8 mouse cellular contexts compared by ENCODE assay signal in the genomic region with DNA sequence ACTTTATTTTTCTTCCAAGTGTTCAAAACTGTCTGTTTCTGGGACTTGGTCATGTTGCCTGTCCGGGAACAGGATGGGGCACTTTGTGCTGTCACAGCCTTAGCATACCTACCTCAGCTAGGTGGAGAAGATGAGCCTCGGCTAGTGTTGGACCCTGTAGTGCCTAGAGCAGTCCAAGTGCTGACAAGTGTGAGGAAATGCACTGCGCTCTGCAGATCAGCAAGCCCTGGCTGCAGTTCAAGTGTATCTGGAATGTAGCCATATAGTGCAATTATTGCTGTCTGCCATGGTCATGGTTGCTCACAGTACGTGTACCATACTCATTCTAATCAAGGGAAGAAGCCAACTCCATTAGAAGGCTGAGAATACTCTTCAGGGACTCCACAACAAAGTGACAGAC. TPM values are rescaled to one million over a fixed set of nuclear protein-coding genes. Genes with fewer than 3 reads are reported as not detected.
DNase-seq lines count a peak whose midpoint lies in the region; ATAC-seq and TF ChIP-seq lines count a peak whose summit lies in the region.

No protein-coding gene starts in this region.

- H3K4me2 ChIP-seq in midbrain, embryonic 14.5 days (ENCODE audit: low read length) = no peak overlapping the region
- H3K4me2 ChIP-seq in midbrain, embryonic 15.5 days = no peak overlapping the region
- H3K4me2 ChIP-seq in forebrain, embryonic 15.5 days (replicated peaks) = no peak overlapping the region

- no peak overlapping the region for H3K4me3 ChIP-seq in midbrain, embryonic 14.5 days (replicated peaks; ENCODE audit: low read depth, low read length)
- no peak overlapping the region for H3K4me3 ChIP-seq in midbrain, embryonic 15.5 days
- no peak overlapping the region for H3K4me3 ChIP-seq in forebrain, embryonic 15.5 days

- no peak overlapping the region for H3K9ac ChIP-seq in midbrain, embryonic 14.5 days (replicated peaks; ENCODE audit: low read length)
- H3K9ac ChIP-seq in midbrain, embryonic 15.5 days = no peak overlapping the region
- H3K9ac ChIP-seq in forebrain, embryonic 15.5 days (replicated peaks) = no peak overlapping the region

- ATAC-seq in midbrain, embryonic 14.5 days (ENCODE audit: low FRiP score, low TSS enrichment) = no peak
- no peak; the same call in 1 of the 2 replicates for ATAC-seq in midbrain, embryonic 15.5 days (replicated peaks)
- peak; percentile 87 for ATAC-seq in forebrain, embryonic 15.5 days (replicated peaks)

- peaks cover 84% of the 10 kb centered on the region for H3K36me3 ChIP-seq in midbrain, embryonic 14.5 days (ENCODE audit: control insufficient read depth, insufficient read depth, low read length)
- H3K36me3 ChIP-seq in midbrain, embryonic 15.5 days (replicated peaks) = peaks cover 56% of the 10 kb centered on the region
- peaks cover 63% of the 10 kb centered on the region for H3K36me3 ChIP-seq in forebrain, embryonic 15.5 days

- H3K27me3 ChIP-seq in midbrain, embryonic 14.5 days (ENCODE audit: control insufficient read depth, insufficient read depth, low read length) = no peaks in the 10 kb centered on the region
- H3K27me3 ChIP-seq in midbrain, embryonic 15.5 days (replicated peaks) = no peaks in the 10 kb centered on the region
- no peaks in the 10 kb centered on the region for H3K27me3 ChIP-seq in forebrain, embryonic 15.5 days

- peak; percentile 64 for DNase-seq in midbrain, embryonic 14.5 days
- peak; percentile 92 for DNase-seq in brain, embryonic 14.5 days (ENCODE audit: low read depth)
- DNase-seq in kidney, postnatal 10 days = peak; percentile 69
- DNase-seq in embryo, embryonic 10 days (ENCODE audit: low spot score) = no peak
- DNase-seq in thymus, postnatal 10 days (ENCODE audit: low spot score in 2 of 2) = no peak
- DNase-seq in thymus, postnatal 36 days = no peak

- no peak for TF ChIP-seq CTCF in brain, embryonic 14.5 days (IDR thresholded peaks at IDR 0.05; ENCODE audit: borderline replicate concordance, extremely low read depth, insufficient read depth, insufficient read length)

- WGBS in midbrain, embryonic 14.5 days = 81% methylated on average over 4 of the region's 4 CpGs
- 75% methylated on average over 4 of the region's 4 CpGs for WGBS in midbrain, embryonic 15.5 days
- 36% methylated on average over 4 of the region's 4 CpGs for WGBS in forebrain, embryonic 15.5 days

- TF ChIP-seq POLR2A in brain, embryonic 14.5 days (IDR thresholded peaks at IDR 0.05; ENCODE audit: borderline replicate concordance, extremely low read depth, insufficient read depth, insufficient read length, poor library complexity, severe bottlenecking) = no peak

- no peaks in the 10 kb centered on the region for H3K9me3 ChIP-seq in midbrain, embryonic 14.5 days (ENCODE audit: control insufficient read depth, low read length)
- H3K9me3 ChIP-seq in midbrain, embryonic 15.5 days = no peaks in the 10 kb centered on the region
- H3K9me3 ChIP-seq in forebrain, embryonic 15.5 days = no peaks in the 10 kb centered on the region

- H3K27ac ChIP-seq in midbrain, embryonic 14.5 days (replicated peaks; ENCODE audit: low read depth, low read length) = no peak overlapping the region
- no peak overlapping the region for H3K27ac ChIP-seq in midbrain, embryonic 15.5 days
- H3K27ac ChIP-seq in forebrain, embryonic 15.5 days (replicated peaks) = peak overlapping the region; percentile 61

- H3K4me1 ChIP-seq in midbrain, embryonic 14.5 days (ENCODE audit: control insufficient read depth, insufficient read depth, low read length) = no peaks in the 10 kb centered on the region
- H3K4me1 ChIP-seq in midbrain, embryonic 15.5 days = 0 out of 2 replicates have a peak, but pooled peaks cover 3% of the 10 kb centered on the region
- H3K4me1 ChIP-seq in forebrain, embryonic 15.5 days = peaks cover 16% of the 10 kb centered on the region

RNA-seq across cellular contexts. Expression of a gene that starts 44.5 kb away (rescaled TPM):
- polyA plus RNA-seq in midbrain, embryonic 14.5 days (2014; fragmentation: Nextera tagmentation; extraction: Ambion mirVana) = 14.0 and 22.3 TPM in 2 replicates
- polyA plus RNA-seq in midbrain, embryonic 15.5 days (2015; fragmentation: Nextera tagmentation; extraction: Ambion mirVana) = 18.3 and 20.2 TPM in 2 replicates
- polyA plus RNA-seq in brain, embryonic 14.5 days (2012; rRNA removed) = 18.2 and 18.9 TPM in 2 replicates
- 19.2 and 19.9 TPM in 2 replicates for polyA plus RNA-seq in forebrain, embryonic 15.5 days (2015; fragmentation: Nextera tagmentation; extraction: Ambion mirVana)

RNA-seq across cellular contexts. Expression of a gene that starts 47.2 kb away (rescaled TPM):
- polyA plus RNA-seq in midbrain, embryonic 14.5 days (2014; fragmentation: Nextera tagmentation; extraction: Ambion mirVana) = 27.2 and 29.0 TPM in 2 replicates
- polyA plus RNA-seq in midbrain, embryonic 15.5 days (2015; fragmentation: Nextera tagmentation; extraction: Ambion mirVana) = 46.2 and 48.0 TPM in 2 replicates
- polyA plus RNA-seq in brain, embryonic 14.5 days (2012; rRNA removed) = 39.6 and 41.8 TPM in 2 replicates
- polyA plus RNA-seq in forebrain, embryonic 15.5 days (2015; fragmentation: Nextera tagmentation; extraction: Ambion mirVana) = 34.5 and 40.9 TPM in 2 replicates

Comparison
In these comparisons a context has a peak if more than half of its experiments do, and no peak if none do; other contexts are left out.
1. DNase-seq: peak in midbrain, embryonic 14.5 days (single experiment), brain, embryonic 14.5 days (single experiment) and kidney, postnatal 10 days (single experiment); none in embryo, embryonic 10 days (single experiment), thymus, postnatal 10 days (0 of 2) and thymus, postnatal 36 days (0 of 2).